Mouse (Mus musculus): ENCODE data around the gene Zfp827. TPM values are rescaled to one million over a fixed set of nuclear protein-coding genes. Genes with fewer than 3 reads are reported as not detected.

Gene Zfp827
- polyA plus RNA-seq, 1 experiment from 2014 or later, result 13.1 TPM

GRCm38 (mm10) chr8:79190071-79190470 lies 161.8 kb downstream of the Zfp827 start:
- ATAC-seq (replicated peaks; ENCODE audit: low FRiP score) (no peak), DNase-seq (ENCODE audit: low spot score) (no peak)
- Histone ChIP-seq H3K4me2 (ENCODE audit: low read depth, low read length, severe bottlenecking) (no peak overlapping the region), H3K4me1 (replicated peaks; ENCODE audit: control insufficient read depth, insufficient read depth, low read length) (no peaks in the 10 kb centered on the region), H3K9ac (ENCODE audit: low read length) (no peak overlapping the region), H3K36me3 (ENCODE audit: control insufficient read depth, insufficient read depth, low read length) (peaks cover 4% of the 10 kb centered on the region; the same call in 1 of the 2 replicates), H3K27me3 (ENCODE audit: control insufficient read depth, insufficient read depth, low read length) (no peaks in the 10 kb centered on the region), H3K9me3 (ENCODE audit: control insufficient read depth, low read length) (no peaks in the 10 kb centered on the region), H3K27ac (ENCODE audit: low read depth, low read length) (no peak overlapping the region), H3K4me3 (ENCODE audit: low read depth, low read length) (no peak overlapping the region)
- 89% methylated on average over 10 of the region's 10 CpGs for WGBS

- Histone ChIP-seq H3K9me3 (ENCODE audit: control insufficient read depth, low read length) (no peaks in the 10 kb centered on the region), H3K27me3 (ENCODE audit: control insufficient read depth, insufficient read depth, low read length) (no peaks in the 10 kb centered on the region), H3K4me1 (replicated peaks; ENCODE audit: control insufficient read depth, insufficient read depth, low read length) (no peaks in the 10 kb centered on the region), H3K4me2 (ENCODE audit: low read depth, low read length, severe bottlenecking) (no peak overlapping the region), H3K27ac (ENCODE audit: low read depth, low read length) (no peak overlapping the region), H3K9ac (ENCODE audit: low read length) (no peak overlapping the region), H3K4me3 (ENCODE audit: low read depth, low read length) (no peak overlapping the region), H3K36me3 (ENCODE audit: control insufficient read depth, insufficient read depth, low read length) (no peaks in the 10 kb centered on the region; the same call in 1 of the 2 replicates)
- 86% methylated on average over 4 of the region's 4 CpGs for WGBS
- ATAC-seq (replicated peaks; ENCODE audit: low FRiP score) (no peak), DNase-seq (ENCODE audit: low spot score) (peak; percentile 6)
Observed at GRCm38 (mm10) chr8:79196481-79196880, 168.2 kb downstream of the Zfp827 start.

- no peaks in the 10 kb centered on the region for H3K9me3 ChIP-seq (ENCODE audit: control insufficient read depth, low read length)
- no peaks in the 10 kb centered on the region for H3K4me1 ChIP-seq (replicated peaks; ENCODE audit: control insufficient read depth, insufficient read depth, low read length)
- no peak overlapping the region for H3K4me3 ChIP-seq (ENCODE audit: low read depth, low read length)
- DNase-seq (ENCODE audit: low spot score), result peak; percentile 9
- no peak overlapping the region for H3K4me2 ChIP-seq (ENCODE audit: low read depth, low read length, severe bottlenecking)
- H3K27ac ChIP-seq (ENCODE audit: low read depth, low read length), result no peak overlapping the region
- H3K36me3 ChIP-seq (ENCODE audit: control insufficient read depth, insufficient read depth, low read length), result no peaks in the 10 kb centered on the region; the same call in 1 of the 2 replicates
- no peaks in the 10 kb centered on the region for H3K27me3 ChIP-seq (ENCODE audit: control insufficient read depth, insufficient read depth, low read length)
- WGBS, result 62% methylated on average over 3 of the region's 3 CpGs
- ATAC-seq (replicated peaks; ENCODE audit: low FRiP score), result no peak
- no peak overlapping the region for H3K9ac ChIP-seq (ENCODE audit: low read length)
Observed at GRCm38 (mm10) chr8:79198675-79199074, 170.4 kb downstream of the Zfp827 start.

- H3K4me2 ChIP-seq (ENCODE audit: low read depth, low read length, severe bottlenecking), result no peak overlapping the region
- DNase-seq (ENCODE audit: low spot score) (no peak), ATAC-seq (replicated peaks; ENCODE audit: low FRiP score) (no peak)
- no peaks in the 10 kb centered on the region for H3K4me1 ChIP-seq (replicated peaks; ENCODE audit: control insufficient read depth, insufficient read depth, low read length)
- no peak overlapping the region for H3K9ac ChIP-seq (ENCODE audit: low read length)
- H3K27ac ChIP-seq (ENCODE audit: low read depth, low read length), result no peak overlapping the region
- no peaks in the 10 kb centered on the region for H3K27me3 ChIP-seq (ENCODE audit: control insufficient read depth, insufficient read depth, low read length)
- no peaks in the 10 kb centered on the region; the same call in 1 of the 2 replicates for H3K36me3 ChIP-seq (ENCODE audit: control insufficient read depth, insufficient read depth, low read length)
- 79% methylated on average over 11 of the region's 11 CpGs for WGBS
- no peak overlapping the region for H3K4me3 ChIP-seq (ENCODE audit: low read depth, low read length)
- H3K9me3 ChIP-seq (ENCODE audit: control insufficient read depth, low read length), result no peaks in the 10 kb centered on the region
Observed at GRCm38 (mm10) chr8:79201446-79202147, 173.4 kb downstream of the Zfp827 start.

GRCm38 (mm10) chr8:79206895-79207294 lies 178.7 kb downstream of the Zfp827 start:
- Histone ChIP-seq H3K4me1 (replicated peaks; ENCODE audit: control insufficient read depth, insufficient read depth, low read length) (peaks cover 13% of the 10 kb centered on the region), H3K9ac (ENCODE audit: low read length) (no peak overlapping the region), H3K27me3 (ENCODE audit: control insufficient read depth, insufficient read depth, low read length) (no peaks in the 10 kb centered on the region), H3K27ac (ENCODE audit: low read depth, low read length) (no peak overlapping the region), H3K4me2 (ENCODE audit: low read depth, low read length, severe bottlenecking) (no peak overlapping the region), H3K36me3 (ENCODE audit: control insufficient read depth, insufficient read depth, low read length) (no peaks in the 10 kb centered on the region), H3K4me3 (ENCODE audit: low read depth, low read length) (no peak overlapping the region), H3K9me3 (ENCODE audit: control insufficient read depth, low read length) (no peaks in the 10 kb centered on the region)
- DNase-seq (ENCODE audit: low spot score), result no peak
- WGBS, result 83% methylated on average over 4 of the region's 4 CpGs
- ATAC-seq (replicated peaks; ENCODE audit: low FRiP score), result no peak

GRCm38 (mm10) chr8:79208181-79208580 lies 179.9 kb downstream of the Zfp827 start:
- H3K4me3 ChIP-seq (ENCODE audit: low read depth, low read length), result no peak overlapping the region
- no peaks in the 10 kb centered on the region for H3K36me3 ChIP-seq (ENCODE audit: control insufficient read depth, insufficient read depth, low read length)
- 45% methylated on average over 3 of the region's 3 CpGs for WGBS
- H3K9ac ChIP-seq (ENCODE audit: low read length), result no peak overlapping the region
- no peak overlapping the region for H3K4me2 ChIP-seq (ENCODE audit: low read depth, low read length, severe bottlenecking)
- no peaks in the 10 kb centered on the region for H3K9me3 ChIP-seq (ENCODE audit: control insufficient read depth, low read length)
- peaks cover 13% of the 10 kb centered on the region for H3K4me1 ChIP-seq (replicated peaks; ENCODE audit: control insufficient read depth, insufficient read depth, low read length)
- no peak overlapping the region for H3K27ac ChIP-seq (ENCODE audit: low read depth, low read length)
- ATAC-seq (replicated peaks; ENCODE audit: low FRiP score) (no peak), DNase-seq (ENCODE audit: low spot score) (no peak)
- H3K27me3 ChIP-seq (ENCODE audit: control insufficient read depth, insufficient read depth, low read length), result no peaks in the 10 kb centered on the region

GRCm38 (mm10) chr8:79208691-79209640 lies 180.7 kb downstream of the Zfp827 start:
- peak; percentile 65 for ATAC-seq (replicated peaks; ENCODE audit: low FRiP score)
- peak overlapping the region; percentile 44; the same call in 1 of the 2 replicates for H3K27ac ChIP-seq (ENCODE audit: low read depth, low read length)
- peak overlapping the region; percentile 49 for H3K4me2 ChIP-seq (ENCODE audit: low read depth, low read length, severe bottlenecking)
- H3K9me3 ChIP-seq (ENCODE audit: control insufficient read depth, low read length), result no peaks in the 10 kb centered on the region
- H3K9ac ChIP-seq (ENCODE audit: low read length), result peak overlapping the region; percentile 58
- H3K4me1 ChIP-seq (replicated peaks; ENCODE audit: control insufficient read depth, insufficient read depth, low read length), result peaks cover 13% of the 10 kb centered on the region
- no peaks in the 10 kb centered on the region for H3K27me3 ChIP-seq (ENCODE audit: control insufficient read depth, insufficient read depth, low read length)
- DNase-seq (ENCODE audit: low spot score), result peak; percentile 71
- H3K4me3 ChIP-seq (ENCODE audit: low read depth, low read length), result no peak overlapping the region
- 7% methylated on average over 15 of the region's 15 CpGs for WGBS
- no peaks in the 10 kb centered on the region for H3K36me3 ChIP-seq (ENCODE audit: control insufficient read depth, insufficient read depth, low read length)

- WGBS, result 3% methylated on average over 27 of the region's 27 CpGs
- Histone ChIP-seq H3K9ac (ENCODE audit: low read length) (peak overlapping the region; percentile 58), H3K36me3 (ENCODE audit: control insufficient read depth, insufficient read depth, low read length) (no peaks in the 10 kb centered on the region), H3K9me3 (ENCODE audit: control insufficient read depth, low read length) (no peaks in the 10 kb centered on the region), H3K4me3 (ENCODE audit: low read depth, low read length) (peak overlapping the region; percentile 25), H3K4me2 (ENCODE audit: low read depth, low read length, severe bottlenecking) (peak overlapping the region; percentile 49), H3K4me1 (replicated peaks; ENCODE audit: control insufficient read depth, insufficient read depth, low read length) (peaks cover 13% of the 10 kb centered on the region), H3K27me3 (ENCODE audit: control insufficient read depth, insufficient read depth, low read length) (no peaks in the 10 kb centered on the region), H3K27ac (ENCODE audit: low read depth, low read length) (peak overlapping the region; percentile 44; the same call in 1 of the 2 replicates)
- peak; percentile 70 for DNase-seq (ENCODE audit: low spot score)
- peak; percentile 82 for ATAC-seq (replicated peaks; ENCODE audit: low FRiP score)
Observed at GRCm38 (mm10) chr8:79209641-79210358, 181.6 kb downstream of the Zfp827 start.

Measured in forebrain, embryonic 11.5 days (tissue).